Mouse (Mus musculus) thymus, postnatal 36 days (tissue): ENCODE results near the gene Hoxc4.

ENCODE experiments used
- DNase-seq, 2 experiments: peaks; one replicate each; pipeline ENCODE4 v3.0.0; 2022; ENCODE audit warnings: mixed read lengths in 2 of 2

Gene Hoxc4

DNA sequence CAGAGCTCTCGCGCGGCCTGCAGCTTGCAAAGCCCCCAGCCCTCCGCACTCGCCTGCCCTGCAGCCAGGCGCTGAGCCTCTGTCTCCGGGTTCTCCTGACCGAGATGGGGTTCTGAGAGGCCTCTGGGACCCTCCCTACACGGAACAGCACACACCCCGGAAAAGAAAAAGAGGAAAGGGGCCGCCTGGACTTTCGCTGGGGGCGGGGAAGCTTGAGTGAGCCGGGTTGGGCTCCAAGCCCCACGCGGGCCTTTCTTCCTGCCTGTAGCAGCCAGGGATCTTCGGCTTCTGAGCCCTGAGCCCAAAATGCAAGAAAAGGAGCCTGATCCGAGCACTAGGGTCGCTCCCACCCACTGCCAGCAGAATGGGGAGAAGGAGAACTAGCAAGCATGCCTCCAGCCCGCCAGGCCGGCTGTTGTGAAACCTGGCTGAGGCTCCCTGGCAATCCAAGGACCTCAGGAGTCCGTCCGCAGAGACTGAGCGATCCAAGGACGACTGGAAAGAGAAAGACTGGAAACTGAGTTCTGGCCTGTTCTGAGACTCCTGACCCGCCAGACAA is 6.7 kb upstream of the Hoxc4 start:
- no peak for DNase-seq

DNA sequence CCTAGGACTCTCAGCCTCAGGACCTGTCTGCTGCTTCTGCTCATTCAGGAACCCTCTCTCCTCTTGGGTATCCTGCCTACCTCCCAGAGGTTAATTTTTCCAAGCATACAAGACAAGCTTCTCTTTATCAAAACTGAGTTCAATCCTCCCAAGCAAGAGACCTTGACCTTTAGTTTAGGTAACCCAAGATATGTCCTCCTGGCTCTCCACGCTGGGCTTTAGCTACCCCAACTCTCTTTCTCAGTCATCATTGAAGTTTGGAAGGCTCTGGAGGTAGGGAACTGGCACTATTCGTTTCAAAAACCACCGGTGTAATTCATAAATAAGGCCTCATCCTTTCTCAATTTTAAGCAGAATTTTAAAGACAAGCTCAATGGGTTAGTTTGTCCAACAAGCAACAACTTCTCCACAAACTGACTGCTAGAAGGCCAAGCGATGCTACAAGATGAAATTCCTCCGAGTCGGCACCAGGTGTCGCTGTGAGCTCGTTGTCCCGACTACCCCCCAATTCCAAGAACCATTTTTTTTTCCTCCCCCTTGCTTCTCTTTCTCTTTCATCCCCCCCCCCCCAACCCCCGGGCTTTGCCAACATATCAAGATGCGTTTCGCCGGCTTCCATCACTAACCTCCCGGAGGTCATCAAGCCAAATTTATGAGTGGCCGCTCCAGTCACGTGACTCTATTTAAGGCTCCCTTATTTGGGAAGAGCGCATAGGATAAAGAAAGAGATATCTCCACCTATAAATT is 5.3 kb upstream of the Hoxc4 start:
- no peak for DNase-seq

- DNase-seq: no peak
Observed at GRCm38 (mm10) chr15:103014166-103015008, 4.3 kb upstream of the Hoxc4 start.

- DNase-seq: no peak
Observed at GRCm38 (mm10) chr15:103015009-103015399, 3.7 kb upstream of the Hoxc4 start.

DNA sequence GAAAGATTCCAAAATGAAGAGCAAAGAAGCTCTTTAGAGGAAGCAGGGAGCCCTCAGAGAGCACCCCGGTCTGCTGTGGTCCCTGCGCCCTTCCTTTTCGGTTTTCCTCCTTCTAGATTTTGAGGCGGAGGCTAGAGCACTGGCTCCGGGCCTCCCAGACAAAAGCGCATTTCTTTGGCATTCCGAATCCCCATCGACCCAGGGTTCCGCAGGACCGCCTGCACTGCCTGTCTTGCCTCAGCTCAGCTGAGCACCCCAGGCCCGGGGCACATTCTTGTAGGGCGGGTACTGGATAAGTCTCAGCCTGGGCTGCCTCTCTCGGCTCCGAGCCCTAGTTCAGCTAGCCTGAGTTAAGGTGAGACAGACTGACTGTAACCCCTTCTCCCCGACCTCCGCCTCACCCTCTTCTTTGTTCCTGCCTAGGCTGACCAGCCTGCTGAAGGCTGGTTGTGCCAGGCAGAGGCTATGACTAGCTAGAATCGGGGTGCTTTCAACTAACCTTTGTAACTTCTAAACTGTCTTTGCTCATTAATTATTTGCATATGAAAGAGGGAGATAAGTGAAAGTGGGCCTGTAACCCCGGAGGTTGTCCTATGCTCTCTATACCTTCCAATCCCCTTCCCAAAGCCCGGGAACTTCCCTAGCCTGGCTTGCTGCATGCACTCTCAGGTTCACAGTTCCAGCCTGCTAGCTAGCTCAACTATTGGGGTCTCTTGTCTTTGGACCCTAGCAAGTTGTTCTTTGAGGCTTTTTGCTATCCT is 3.1 kb upstream of the Hoxc4 start:
- DNase-seq: no peak

DNA sequence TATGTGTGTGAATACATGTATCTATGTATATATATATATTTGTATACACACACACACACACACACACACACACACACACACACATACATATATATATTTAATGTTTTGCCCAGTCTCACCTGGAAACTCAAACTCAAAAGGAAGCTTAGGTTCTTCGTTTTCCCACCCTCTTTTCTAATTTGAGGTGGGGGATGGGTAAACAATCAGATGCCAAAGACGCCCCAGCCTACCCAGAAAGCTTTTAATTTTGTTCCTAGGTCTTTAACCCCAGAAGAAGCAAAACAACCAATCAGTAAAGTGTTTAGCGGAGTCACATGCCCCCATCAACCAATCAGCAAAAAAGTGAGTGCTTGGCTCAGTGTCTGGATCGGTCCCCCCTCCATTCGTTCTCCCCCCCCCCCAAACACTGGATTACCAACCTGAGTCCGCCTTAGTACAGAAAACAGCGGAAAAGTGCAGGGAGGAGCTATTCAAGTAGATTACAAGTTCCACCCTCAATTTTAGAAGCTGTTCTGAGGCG is 2.2 kb downstream of the Hoxc4 start:
- no peak for DNase-seq

DNA sequence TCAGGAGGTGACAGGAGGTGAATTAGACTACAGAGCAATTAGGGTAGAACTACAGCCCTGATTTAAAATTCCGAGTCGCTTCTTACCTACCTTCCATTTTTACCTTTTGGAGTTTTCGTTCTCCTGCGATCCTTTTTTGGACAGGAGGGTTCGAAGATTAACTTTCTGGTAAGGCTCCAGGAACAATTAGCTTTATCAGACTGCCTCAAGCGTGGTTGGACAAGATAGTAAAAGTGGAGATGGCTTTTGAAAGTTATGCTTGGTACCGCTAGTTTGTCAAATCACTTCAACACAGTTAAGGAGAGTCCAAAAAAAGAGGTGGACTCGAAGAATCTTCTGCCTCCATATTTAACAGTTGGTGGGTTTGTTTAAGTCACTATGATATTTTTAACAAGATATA is 2.8 kb downstream of the Hoxc4 start:
- DNase-seq: no peak

DNA sequence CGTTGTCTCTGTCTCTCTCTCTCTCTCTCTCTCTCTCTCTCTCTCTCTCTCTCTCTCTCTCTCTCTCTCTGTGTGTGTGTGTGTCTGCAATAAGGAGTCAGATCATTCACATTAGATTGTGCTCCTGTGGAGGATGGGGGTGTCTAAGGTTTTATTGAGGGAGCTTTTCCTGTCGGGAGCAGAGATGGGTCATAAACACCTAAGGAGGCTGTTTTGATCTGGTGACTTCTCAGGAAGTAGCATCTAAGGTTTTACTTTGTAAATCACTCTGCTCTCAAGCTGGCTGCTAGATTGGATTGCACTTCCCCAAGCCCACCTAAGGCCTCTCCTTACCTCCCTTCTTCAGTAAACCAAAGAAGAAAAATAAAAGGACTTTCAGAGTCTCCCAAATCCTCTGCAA is 5.4 kb downstream of the Hoxc4 start:
- DNase-seq: no peak

GRCm38 (mm10) chr15:103027266-103028235 is 8.8 kb downstream of the Hoxc4 start:
- DNase-seq: no peak

DNA sequence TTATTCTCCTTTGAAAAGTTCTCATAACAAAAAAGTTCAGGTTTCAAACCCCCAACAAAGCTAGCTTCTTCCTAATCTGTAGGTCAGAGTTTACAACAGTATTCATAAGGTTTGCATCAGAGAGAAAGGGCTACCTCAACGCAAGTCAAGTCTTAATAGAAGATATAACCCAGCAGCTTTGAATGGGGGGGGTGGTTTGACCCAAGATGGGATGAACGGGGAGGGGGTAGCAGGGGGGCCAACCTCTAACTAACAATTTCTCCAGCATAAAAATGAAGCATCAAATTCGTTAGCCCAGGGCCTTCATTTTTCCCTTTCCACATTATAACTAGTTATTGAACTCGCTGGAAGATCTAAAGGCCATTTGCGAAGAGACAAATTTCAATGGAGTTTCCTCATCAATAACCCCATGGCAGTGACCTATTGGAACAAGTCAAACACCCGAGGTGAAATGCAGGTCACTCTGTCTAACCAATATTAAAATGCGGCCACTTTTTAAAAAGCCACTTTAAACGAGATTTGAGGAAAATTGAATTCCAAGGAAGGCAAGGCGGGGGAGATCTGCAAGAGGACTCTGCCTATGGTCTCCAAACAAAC is 10.3 kb downstream of the Hoxc4 start:
- DNase-seq: no peak

- DNase-seq: no peak
Observed at GRCm38 (mm10) chr15:103030142-103030541, 11.4 kb downstream of the Hoxc4 start.

DNA sequence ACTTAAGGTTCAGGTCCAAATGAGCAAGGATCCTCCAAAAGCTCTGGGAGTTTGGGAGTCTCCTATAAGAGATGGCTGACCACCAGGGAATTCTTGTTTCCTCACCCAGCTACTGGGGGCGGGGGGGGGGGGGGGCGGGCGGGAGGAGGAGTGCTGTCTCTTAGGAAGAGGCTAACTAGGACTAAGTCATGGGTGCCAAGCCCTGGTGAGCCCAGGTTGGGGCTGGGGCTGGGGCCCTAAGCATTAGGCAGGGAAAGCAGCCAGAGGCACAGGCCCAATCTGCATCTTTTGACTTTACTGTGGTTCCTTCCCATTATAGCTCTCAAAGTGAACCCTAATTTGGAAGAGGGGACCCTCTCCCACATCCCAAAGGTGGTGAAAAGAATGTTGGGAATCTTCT is 13.4 kb downstream of the Hoxc4 start:
- DNase-seq: no peak

DNA sequence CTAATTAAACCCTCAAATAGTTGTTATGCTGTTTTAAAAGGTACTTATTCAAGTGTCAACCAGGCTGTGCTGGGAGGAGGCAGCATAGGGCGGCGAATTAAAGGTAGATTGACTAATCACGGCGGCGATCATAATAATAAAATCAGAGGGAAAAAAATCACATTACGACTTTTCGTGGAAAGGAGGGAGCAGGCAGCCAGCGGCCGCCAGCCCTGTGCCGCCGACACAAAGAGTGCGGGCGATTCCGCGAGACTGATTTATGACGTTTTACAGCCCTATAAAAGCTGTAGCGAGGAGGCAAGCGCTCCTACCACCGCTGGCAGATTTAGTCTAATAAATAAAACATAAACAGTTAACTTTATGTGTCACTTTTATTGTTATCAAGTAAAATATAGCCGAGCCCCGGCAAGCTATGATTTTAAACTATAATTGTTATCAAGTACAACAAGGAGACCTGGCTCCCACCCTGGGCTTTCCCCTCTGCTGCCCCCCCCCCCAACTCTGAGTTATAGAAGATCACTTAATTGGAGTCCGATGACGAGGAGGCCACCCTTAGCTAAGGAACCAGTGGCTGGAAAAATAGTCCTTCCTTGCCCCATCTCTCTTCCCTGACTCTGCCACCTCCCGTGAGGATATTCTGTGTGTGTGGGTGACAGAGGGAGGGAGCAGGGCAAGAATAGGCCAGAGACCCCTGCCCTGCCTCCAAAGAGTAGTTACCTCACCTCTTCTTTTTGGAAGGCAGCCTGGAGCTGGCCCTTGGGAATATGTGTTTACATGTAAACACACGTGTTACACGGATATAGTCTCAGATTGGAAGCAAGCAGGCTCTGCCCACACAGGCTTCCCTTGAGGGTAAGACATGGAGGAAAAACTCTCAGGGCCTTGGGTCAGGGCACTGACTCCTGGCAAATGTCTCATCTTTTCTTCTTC is 14.2 kb downstream of the Hoxc4 start:
- DNase-seq: no peak

DNA sequence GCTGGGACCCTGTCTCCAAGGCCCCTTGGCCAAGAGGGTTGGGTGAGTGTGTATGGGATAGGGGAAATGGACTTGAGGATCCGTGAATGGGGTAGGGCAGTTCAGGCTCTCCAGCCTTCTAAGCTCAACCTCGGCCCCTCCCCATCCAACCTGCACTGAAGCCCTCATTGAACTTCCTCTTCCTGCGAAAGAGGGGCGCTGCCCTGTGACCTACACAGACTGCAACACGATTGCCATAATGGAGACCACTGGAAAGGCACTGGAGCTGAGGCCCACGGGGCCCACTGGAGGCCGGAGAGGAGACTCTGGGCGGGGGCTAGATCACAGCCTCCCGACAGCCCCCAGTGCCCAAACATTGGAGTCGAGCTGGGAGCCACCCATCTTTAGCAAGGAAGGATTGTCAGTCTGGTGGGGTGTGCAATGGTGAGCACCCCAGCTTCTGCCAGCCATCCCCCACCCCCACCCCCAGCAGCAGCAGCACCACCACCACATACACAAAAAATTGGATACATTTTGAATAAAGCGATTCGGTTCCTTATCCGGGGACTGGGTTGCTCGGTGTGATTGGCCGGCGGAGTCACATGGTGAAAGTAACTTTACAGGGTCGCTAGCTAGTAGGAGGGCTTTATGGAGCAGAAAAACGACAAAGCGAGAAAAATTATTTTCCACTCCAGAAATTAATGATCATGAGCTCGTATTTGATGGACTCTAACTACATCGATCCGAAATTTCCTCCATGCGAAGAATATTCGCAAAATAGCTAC is 15.5 kb downstream of the Hoxc4 start:
- no peak for DNase-seq

GRCm38 (mm10) chr15:103034807-103035547 is 16.2 kb downstream of the Hoxc4 start:
- DNase-seq: no peak

GRCm38 (mm10) chr15:103035548-103035881 is 16.8 kb downstream of the Hoxc4 start:
- no peak for DNase-seq

- DNase-seq: no peak
Observed at GRCm38 (mm10) chr15:103037579-103037978, 18.8 kb downstream of the Hoxc4 start.

GRCm38 (mm10) chr15:103038701-103039480 is 20.2 kb downstream of the Hoxc4 start:
- DNase-seq: no peak
